Mouse (Mus musculus) heart, embryonic 14.5 days (tissue): Measurements from ENCODE around the gene Pxt1. TPM values are rescaled to one million over a fixed set of nuclear protein-coding genes. Genes with fewer than 3 reads are reported as not detected.

Experiments
- ATAC-seq: fragments of 200-750 bp; cut with Nextera tagmentation; 2 replicates; pipeline ENCODE4 v1.8.0; 2017; ENCODE audit warnings: low read depth, moderate TSS enrichment; ENCODE audit not compliant: insufficient number of reproducible peaks, insufficient read depth, low FRiP score
- H3K27ac ChIP-seq, 2 experiments: fragments of 200-500 bp in 1 of 2; fragments of 300-500 bp in 1 of 2; sonication (generic) in 1 of 2; replicated peaks in 1 of 2; 2 replicates each; pipeline ENCODE4 v1.5.1; 2012 to 2014; ENCODE audit warnings: low read depth in 2 of 2, low read length in 2 of 2, control low read depth in 1 of 2, mild to moderate bottlenecking in 1 of 2, mixed read lengths in 1 of 2; ENCODE audit not compliant: control insufficient read depth in 1 of 2, insufficient read depth in 1 of 2
- H3K27me3 ChIP-seq: fragments of 300-500 bp; sonication (generic); 2 replicates; pipeline ENCODE4 v1.6.1; 2014; ENCODE audit warnings: mild to moderate bottlenecking, low read length, control low read depth; ENCODE audit not compliant: control insufficient read depth, insufficient read depth
- H3K36me3 ChIP-seq: fragments of 300-500 bp; sonication (generic); 2 replicates; pipeline ENCODE4 v1.6.1; 2014; ENCODE audit warnings: mild to moderate bottlenecking, control low read depth, low read length, mixed read lengths; ENCODE audit not compliant: control insufficient read depth, insufficient read depth
- H3K4me1 ChIP-seq, 2 experiments: fragments of 200-500 bp in 1 of 2; fragments of 300-500 bp in 1 of 2; sonication (generic) in 1 of 2; 2 replicates each; pipeline ENCODE4 v1.6.1; 2012 to 2014; ENCODE audit warnings: low read length in 2 of 2, control low read depth in 1 of 2, mixed read lengths in 1 of 2; ENCODE audit not compliant: control insufficient read depth in 2 of 2, insufficient read depth in 2 of 2
- H3K4me2 ChIP-seq: fragments of 300-500 bp; sonication (generic); 2 replicates; pipeline ENCODE4 v1.6.1; 2014; ENCODE audit warnings: mild to moderate bottlenecking, low read length
- H3K4me3 ChIP-seq, 2 experiments: fragments of 200-500 bp in 1 of 2; fragments of 300-500 bp in 1 of 2; sonication (generic) in 1 of 2; 2 replicates each; pipeline ENCODE4 v1.5.1; 2012 to 2014; ENCODE audit warnings: low read length in 2 of 2, mild to moderate bottlenecking in 2 of 2, control low read depth in 1 of 2, low read depth in 1 of 2, moderate library complexity in 1 of 2; ENCODE audit not compliant: control insufficient read depth in 1 of 2, insufficient read depth in 1 of 2
- H3K9ac ChIP-seq: fragments of 300-500 bp; sonication (generic); 2 replicates; pipeline ENCODE4 v1.6.1; 2014; ENCODE audit warnings: mild to moderate bottlenecking, low read length
- H3K9me3 ChIP-seq: fragments of 300-500 bp; sonication (generic); 2 replicates; pipeline ENCODE4 v1.6.1; 2016; ENCODE audit warnings: low read length, control low read depth; ENCODE audit not compliant: control insufficient read depth
- WGBS: fragments of 180-500 bp; shearing (Covaris S2); extraction: QIAGEN DNeasy Blood & Tissue Kit; methylation state at CpG from one replicate; pipeline ENCODE4 v1.1.7; 2014; 5-methylcytosine and 5-hydroxymethylcytosine counted together
- polyA plus RNA-seq: library from polyadenylated mRNA; unstranded; fragments of >200 nt; fragmentation: Nextera tagmentation; extraction: Ambion mirVana; gene quantifications from 2 replicates; pipeline ENCODE4 v1.2.1, GENCODE M21; 2014

The Pxt1 gene
- polyA plus RNA-seq, 1 experiment from 2014 or later: not detected

- Histone ChIP-seq H3K9ac (no peak overlapping the region), H3K4me2 (no peak overlapping the region), H3K4me1 (no peaks in the 10 kb centered on the region; a peak in 1 of 4 replicates), H3K4me3 (no peak overlapping the region), H3K36me3 (peaks cover 57% of the 10 kb centered on the region), H3K27me3 (no peaks in the 10 kb centered on the region), H3K9me3 (no peaks in the 10 kb centered on the region; the same call in 1 of the 2 replicates), H3K27ac (no peak overlapping the region)
- WGBS: 45% methylated on average over 10 of the region's 10 CpGs
- no peak for ATAC-seq
Measured at GRCm38 (mm10) chr17:28960597-28960996, 17.0 kb upstream of the Pxt1 start.

GRCm38 (mm10) chr17:28954416-28954815, 10.8 kb upstream of the Pxt1 start:
- ATAC-seq: no peak
- no peaks in the 10 kb centered on the region for H3K27me3 ChIP-seq
- no peak overlapping the region for H3K4me3 ChIP-seq
- peaks cover 5 to 20% of the 10 kb centered on the region in 2 experiments for H3K4me1 ChIP-seq
- H3K9ac ChIP-seq: no peak overlapping the region
- peak overlapping the region; percentile 78; the same call in 1 of the 2 replicates for H3K4me2 ChIP-seq
- H3K36me3 ChIP-seq: peaks cover 12% of the 10 kb centered on the region
- 94% methylated on average over 9 of the region's 9 CpGs for WGBS
- H3K9me3 ChIP-seq: peaks cover 3% of the 10 kb centered on the region; the same call in 1 of the 2 replicates
- no peak overlapping the region for H3K27ac ChIP-seq

GRCm38 (mm10) chr17:28953251-28953650, 9.6 kb upstream of the Pxt1 start:
- H3K4me1 ChIP-seq: peaks cover 5 to 20% of the 10 kb centered on the region in 2 experiments
- H3K4me3 ChIP-seq: peak overlapping the region; percentile 79 to 84
- H3K9ac ChIP-seq: peak overlapping the region; percentile 92
- peaks cover 7% of the 10 kb centered on the region for H3K36me3 ChIP-seq
- peak overlapping the region; percentile 78 for H3K4me2 ChIP-seq
- WGBS: 9% methylated on average over 9 of the region's 9 CpGs
- no peak for ATAC-seq
- H3K9me3 ChIP-seq: peaks cover 3% of the 10 kb centered on the region; the same call in 1 of the 2 replicates
- peak overlapping the region; percentile 94 to 96 for H3K27ac ChIP-seq
- H3K27me3 ChIP-seq: no peaks in the 10 kb centered on the region

DNA sequence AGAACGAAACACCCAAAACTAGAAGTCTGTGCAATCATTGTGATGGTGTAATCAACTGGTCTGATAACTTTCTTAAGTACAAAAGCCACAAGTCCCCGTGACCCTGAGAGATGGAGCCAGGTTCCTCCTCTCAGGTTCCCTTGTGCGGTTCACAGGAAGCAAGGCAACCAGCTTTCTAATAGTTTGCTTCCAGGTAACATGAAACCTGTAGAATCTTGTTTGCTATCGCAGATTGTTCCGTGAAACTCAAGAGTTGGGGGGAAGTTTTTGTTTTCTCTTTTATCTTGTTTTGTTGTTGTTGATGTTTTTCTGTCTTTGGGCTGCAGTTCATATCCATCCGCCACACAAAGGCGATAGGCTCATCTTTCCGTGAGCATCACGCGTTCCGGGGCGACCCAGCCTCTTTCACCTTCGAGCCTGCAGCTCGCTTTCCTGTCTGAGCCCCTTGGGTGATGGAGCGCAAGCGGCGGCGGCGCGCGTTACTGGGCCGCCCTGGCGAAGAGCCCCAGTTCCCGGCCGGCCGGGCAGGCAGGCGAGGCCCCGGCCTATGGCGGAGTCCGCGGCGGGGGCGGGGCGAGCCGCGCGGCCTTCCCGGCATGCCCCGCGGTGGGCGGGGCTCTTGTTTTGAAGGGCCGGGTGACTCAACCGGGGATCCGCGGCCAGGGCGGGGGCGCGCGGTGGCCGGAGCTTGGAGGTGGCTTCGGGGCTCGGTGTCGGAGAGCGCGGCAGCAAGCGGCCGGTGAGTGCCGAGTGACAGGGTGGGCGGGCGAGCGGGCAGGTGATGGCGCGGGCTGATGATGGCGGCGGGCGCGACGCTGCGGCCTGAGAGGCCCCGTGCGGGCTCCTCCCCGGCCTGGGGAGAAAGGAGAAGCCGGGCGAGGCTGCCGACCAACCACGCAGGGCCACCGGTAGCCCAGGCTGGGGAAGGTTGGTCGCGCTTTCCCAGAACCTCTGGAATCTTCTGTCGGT, 8.5 kb upstream of the Pxt1 start, which contains the start of gene Kctd20:
TSS of gene Kctd20 (plus strand) at position 120 of the 969 bp plus-strand sequence.
- Histone ChIP-seq H3K27me3 (no peaks in the 10 kb centered on the region), H3K4me3 (peak within 1 kb of the TSS; percentile 79 to 84), H3K36me3 (no peaks in the 10 kb centered on the region), H3K27ac (peak within 1 kb of the TSS; percentile 94 to 96), H3K9ac (peak within 1 kb of the TSS; percentile 92), H3K9me3 (peaks cover 8% of the 10 kb centered on the region), H3K4me2 (peak within 1 kb of the TSS; percentile 78), H3K4me1 (peaks cover 5 to 20% of the 10 kb centered on the region in 2 experiments)
- WGBS: under 1% methylated on average over 69 of the region's 80 CpGs
- peak; percentile 91 for ATAC-seq

DNA sequence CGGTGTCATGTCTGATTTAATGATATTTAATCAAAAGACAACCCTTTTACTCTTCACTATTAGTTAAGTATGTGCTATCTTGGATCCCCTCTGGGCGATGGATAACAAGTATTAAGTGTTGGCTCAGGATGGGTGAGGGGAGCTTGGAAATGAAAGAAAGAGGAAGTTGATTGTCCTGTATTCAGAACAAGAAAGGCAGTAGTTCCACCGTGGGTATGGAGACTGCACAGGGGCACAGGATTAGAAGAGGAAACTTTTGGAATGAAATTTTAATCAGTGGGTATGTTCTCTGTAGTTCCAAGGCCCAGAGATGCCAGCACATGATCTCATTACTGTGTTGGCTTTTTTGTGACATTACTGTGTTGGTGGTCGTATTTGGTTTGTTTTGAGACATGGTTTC, 7.1 kb upstream of the Pxt1 start:
- H3K4me1 ChIP-seq: peaks cover 5 to 20% of the 10 kb centered on the region in 2 experiments
- H3K9me3 ChIP-seq: peaks cover 8% of the 10 kb centered on the region
- H3K27me3 ChIP-seq: no peaks in the 10 kb centered on the region
- ATAC-seq: no peak
- no peaks in the 10 kb centered on the region for H3K36me3 ChIP-seq
- H3K9ac ChIP-seq: no peak overlapping the region
- H3K4me2 ChIP-seq: no peak overlapping the region
- no peak overlapping the region for H3K27ac ChIP-seq
- H3K4me3 ChIP-seq: no peak overlapping the region
- WGBS: 64% methylated on average over 4 of the region's 4 CpGs

- Histone ChIP-seq H3K9me3 (peaks cover 6% of the 10 kb centered on the region), H3K4me1 (peaks cover 5 to 12% of the 10 kb centered on the region in 2 experiments), H3K9ac (no peak overlapping the region), H3K27me3 (no peaks in the 10 kb centered on the region), H3K36me3 (no peaks in the 10 kb centered on the region), H3K27ac (no peak overlapping the region), H3K4me2 (no peak overlapping the region), H3K4me3 (no peak overlapping the region)
- ATAC-seq: no peak
- 71% methylated on average over 4 of the region's 4 CpGs for WGBS
Measured at GRCm38 (mm10) chr17:28948661-28949060, 5.0 kb upstream of the Pxt1 start.

DNA sequence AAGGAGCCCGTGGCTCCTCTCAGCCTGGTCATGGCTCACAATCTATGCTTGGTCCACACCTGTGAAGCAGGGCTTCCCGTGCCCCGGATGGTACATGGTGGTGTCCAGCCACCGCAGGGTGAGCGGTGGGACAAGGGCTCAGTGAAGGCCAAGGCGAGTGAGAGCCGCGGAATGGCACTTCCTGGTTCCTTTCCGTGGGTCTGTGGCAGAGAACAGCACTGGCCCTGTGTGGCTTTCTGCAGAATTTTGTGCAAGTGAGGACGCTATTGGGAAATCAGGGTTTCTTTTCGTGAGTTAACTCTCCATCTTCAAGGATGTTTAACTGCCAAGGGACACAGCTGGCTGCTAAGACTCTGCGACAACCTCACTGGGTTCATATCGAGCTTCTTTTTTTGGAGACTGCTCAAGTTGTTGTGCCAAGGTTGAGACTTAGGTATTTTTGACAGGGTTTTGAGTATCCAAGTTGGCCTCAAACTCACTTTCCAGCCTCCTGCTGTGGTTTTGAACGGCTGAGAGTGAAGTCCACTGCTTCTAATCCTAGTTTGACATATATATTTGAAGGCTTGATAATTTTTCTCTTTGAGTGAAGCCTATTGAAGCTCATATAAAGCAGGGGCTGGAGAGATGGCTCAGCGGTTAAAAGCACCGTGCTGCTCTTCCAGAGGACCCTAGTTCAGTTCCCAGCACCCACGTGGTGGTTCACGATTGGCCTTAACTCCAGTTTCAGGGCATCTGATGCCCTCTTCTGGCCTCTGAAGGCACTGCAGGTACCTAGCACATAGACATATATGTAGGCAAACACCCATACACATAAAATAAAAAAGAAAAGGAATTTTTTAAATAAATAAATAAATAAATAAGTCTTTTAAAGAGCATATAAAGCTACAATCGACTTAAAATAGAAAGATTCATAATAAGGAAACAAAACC, 3.6 kb upstream of the Pxt1 start:
- WGBS: 89% methylated on average over 19 of the region's 19 CpGs
- Histone ChIP-seq H3K4me1 (peaks cover 3 to 8% of the 10 kb centered on the region in 2 experiments), H3K9ac (no peak overlapping the region), H3K9me3 (peaks cover 6% of the 10 kb centered on the region), H3K27ac (no peak overlapping the region), H3K27me3 (no peaks in the 10 kb centered on the region), H3K36me3 (no peaks in the 10 kb centered on the region), H3K4me3 (no peak overlapping the region), H3K4me2 (no peak overlapping the region)
- no peak for ATAC-seq
